Mouse (Mus musculus) lung, postnatal 10 days (tissue): ENCODE data around the gene Amigo3.
A peak's percentile ranks its signal among the peaks of the same experiment; 100 is the strongest.
"Not testable (repeated sequence)": the region's sequence is repeated elsewhere in the genome, so short reads cannot be mapped to it uniquely, and the experiment has no call there.

Source experiments
- DNase-seq: peaks from one replicate; pipeline ENCODE4 v3.0.0; 2021

The Amigo3 gene

DNA sequence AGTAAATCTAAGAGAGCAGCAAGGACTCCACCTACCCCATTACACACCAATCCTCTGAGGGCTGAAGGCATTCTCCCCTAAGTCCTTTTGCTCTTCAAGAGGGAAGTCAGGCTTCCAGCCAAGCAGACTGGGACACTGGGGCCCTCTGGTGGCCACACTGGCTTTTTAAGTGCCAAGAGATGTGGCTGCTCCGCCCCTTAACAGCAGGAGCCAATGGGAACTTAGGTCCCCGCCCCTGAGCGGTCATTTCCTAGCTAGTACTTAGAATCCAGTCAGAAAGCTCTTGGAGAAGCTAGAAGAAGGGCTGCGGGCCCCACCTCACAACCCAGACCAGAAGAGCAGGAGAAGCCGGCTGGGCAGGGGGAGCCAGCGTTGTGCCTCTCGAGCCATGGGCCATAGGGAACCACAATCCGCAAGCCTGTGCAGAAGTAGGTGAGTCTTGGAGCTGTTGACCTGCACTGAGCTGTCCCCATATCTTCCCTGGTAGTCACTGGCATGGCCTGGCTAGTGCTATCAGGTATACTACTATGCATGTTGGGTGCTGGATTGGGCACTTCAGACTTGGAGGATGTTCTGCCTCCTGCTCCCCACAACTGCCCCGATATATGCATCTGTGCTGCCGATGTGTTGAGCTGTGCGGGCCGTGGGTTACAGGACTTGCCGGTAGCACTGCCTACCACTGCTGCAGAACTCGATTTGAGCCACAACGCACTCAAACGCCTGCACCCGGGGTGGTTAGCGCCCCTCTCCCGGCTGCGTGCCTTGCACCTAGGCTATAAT lies at the start of gene Amigo3:
Gene Amigo3, plus strand, starts transcription at position 275 of the 780 bp plus-strand sequence.
- DNase-seq: peak; percentile 98

DNA sequence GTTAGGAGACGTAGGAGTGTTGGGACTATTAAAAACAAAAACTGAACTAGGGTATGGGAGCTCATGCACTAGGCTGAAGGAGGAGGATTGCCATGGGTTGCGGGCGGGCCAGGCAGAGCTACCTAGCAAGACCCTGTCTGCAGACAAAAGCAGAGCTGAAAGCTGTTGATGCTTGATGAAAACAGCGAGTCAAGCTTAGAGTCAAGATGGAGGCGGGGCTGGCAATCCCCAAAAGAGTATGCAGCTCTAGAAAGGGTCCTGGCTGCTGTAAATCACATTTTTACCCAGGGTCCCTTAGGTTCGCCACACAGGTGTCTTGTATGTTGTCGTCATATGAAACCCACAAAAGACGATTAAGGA lies 49.4 kb upstream of the Amigo3 start:
- DNase-seq: peak; percentile 18

DNA sequence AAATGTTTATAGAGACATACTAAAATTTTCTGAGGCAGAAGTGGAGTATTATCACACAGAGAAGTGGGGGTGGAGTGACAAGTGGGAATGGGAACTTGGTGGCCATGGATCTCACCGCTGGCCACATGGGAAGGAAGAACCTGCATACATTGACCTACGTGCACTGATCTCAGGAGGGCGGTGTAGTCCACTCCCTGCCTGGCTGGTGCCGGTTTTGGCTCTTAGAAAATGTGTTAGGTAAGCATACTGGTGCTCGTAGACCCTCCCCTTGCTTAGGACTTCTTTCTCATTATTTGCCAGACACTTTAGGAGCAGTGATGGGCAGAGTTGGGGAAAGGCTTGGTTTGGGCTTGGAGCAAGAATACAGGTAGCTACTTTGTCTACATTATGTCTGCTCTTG lies 44.9 kb upstream of the Amigo3 start:
- DNase-seq: no peak

DNA sequence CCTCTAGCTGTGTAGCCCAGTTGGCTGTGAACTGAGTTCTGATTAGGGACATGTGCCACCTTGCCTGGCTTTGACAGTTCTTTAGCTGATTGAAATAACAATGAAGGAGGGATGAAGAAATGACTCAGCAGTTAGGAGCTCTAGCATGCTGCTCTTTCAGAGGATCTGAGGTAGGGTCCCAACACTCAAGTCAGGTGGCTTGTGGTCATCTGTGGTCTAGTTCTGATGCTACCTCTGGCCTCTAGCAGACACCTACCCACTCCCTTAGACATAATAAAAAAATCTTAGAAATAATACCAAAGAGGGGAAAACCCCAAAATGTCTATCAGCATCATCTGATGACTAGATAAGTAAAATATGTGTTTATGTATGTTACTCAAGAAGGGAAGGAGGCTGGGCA lies 42.6 kb upstream of the Amigo3 start:
- no peak for DNase-seq

DNA sequence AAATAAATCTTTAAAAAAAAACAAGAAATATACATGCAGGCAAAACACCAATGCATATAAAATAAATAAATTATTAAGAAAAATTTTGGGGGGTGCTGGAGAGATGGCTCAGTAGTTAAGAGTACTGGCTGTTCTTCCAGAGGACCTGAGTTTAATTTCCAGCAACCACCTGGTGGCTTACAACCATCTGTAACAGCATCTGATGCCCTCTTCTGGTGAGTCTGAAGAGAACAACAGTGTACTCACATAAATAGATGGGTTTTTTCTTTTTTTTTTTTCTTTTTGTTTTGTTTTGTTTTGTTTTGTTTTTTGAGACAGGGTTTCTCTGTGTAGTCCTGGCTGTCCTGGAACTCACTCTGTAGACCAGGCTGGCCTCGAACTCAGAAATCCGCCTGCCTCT lies 39.4 kb upstream of the Amigo3 start:
- not testable (repeated sequence) for DNase-seq

DNA sequence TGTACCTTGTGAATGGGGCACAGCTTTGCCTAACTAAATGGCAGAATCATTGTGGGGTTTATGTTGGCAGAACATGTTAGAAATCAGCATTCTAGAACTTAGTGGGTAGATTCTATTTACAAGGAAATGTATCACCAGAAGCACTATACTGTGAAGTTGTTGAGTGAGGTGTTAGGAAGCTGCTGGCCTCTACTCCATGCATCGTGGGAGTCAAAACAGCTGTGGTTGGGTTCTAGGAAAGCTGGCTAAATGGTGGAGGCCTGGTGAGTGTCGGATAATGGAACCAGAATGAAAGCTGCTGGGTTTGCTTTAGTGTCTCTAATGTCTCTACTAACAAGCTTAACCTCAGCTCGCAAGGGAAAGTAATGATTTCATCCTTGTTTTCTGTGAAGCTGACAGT lies 35.8 kb upstream of the Amigo3 start:
- DNase-seq: no peak

DNA sequence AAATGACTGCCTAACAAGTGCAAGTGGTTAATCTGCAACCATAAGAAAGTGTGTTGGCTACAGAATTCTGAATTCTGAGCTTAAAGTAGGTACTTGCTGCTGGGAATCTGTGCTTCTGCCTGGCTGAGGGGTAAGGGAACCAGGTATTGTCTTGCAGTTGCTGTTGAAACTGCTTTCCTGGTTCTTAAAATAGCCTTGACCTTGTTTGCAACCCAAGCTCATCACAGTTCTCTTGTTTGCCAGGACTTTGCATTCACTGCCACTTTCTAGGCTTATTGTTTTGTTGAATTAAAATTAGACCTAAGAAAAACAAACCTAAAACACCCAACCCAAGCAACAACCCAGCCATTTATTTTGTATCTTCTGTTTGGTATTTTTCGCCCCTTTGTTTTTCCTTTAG lies 32.2 kb upstream of the Amigo3 start:
- no peak for DNase-seq

DNA sequence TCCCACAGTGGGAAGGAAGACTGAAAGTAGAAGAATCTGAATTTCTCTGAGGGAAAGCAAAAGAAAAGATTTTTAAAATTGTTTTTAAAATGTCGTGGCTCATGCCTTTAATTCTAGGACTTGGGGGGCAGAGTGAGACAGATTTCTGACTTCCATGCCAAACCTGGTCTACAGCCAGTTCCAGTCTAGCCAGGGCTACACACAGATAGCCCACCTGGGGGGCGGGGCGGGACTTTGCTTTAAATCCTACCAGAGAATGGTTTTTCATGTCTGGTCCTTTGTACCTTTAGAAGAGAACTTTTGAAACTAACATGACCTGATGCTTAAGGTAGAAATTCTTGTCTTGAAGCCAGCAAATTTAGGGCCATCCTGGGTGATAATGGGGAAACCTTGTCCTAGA lies 29.7 kb upstream of the Amigo3 start:
- no peak for DNase-seq

DNA sequence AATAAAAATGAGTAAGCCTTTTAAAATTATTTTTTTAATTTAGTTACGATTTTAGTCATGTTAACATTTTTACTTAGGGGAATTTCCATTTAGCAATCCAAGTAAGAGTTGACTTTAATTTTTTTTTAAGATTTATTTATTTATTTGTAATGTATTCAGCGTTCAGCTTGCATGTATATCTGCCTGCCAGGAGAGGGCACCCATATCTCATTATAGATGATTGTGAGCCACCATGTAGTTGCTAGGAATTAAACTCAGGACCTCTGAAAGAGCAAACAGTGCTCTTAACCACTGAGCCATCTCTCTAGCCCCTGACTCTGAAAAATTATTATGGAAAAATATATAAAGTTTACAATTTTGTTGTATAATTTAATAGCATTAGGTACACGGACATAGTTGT lies 26.4 kb upstream of the Amigo3 start:
- DNase-seq: no peak

DNA sequence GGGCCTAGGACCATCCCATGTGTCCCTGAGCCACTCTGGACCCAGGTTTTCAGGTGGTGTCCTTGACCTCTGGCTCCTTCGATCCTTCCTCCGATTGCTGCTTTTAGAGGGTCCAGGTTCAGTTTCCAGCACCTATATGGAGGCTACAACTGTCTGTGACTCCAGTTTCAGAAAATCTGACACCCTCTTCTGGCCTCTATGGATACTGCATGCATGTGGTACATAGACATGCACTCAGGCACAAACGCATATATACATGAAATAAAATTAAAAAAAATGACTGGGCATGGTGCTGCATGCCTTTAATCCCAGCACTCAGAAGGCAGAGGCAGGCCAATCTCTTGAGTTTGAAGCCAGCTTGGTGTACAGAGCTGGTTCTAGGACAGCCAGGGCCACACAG lies 25.1 kb upstream of the Amigo3 start:
- DNase-seq: no peak

DNA sequence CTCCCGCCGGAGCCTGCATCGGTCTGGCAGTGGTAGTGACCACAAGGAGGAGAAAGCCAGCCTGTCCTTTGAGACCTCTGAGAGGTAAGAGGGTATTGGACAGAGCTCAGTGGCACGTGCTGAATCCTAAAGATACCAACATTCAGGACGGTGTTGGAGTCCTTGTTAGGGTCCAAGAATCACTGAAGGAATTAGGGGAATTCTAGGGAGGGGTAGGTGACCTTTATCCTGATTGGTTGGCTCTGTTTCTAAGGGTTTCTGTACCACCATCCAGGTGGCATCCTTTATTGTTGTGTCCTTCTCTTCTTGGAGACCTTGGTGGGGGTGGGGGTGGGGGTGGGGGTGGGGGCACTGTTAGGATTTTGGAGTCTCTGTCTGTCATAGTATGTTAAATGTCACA lies 20.8 kb upstream of the Amigo3 start:
- DNase-seq: no peak

DNA sequence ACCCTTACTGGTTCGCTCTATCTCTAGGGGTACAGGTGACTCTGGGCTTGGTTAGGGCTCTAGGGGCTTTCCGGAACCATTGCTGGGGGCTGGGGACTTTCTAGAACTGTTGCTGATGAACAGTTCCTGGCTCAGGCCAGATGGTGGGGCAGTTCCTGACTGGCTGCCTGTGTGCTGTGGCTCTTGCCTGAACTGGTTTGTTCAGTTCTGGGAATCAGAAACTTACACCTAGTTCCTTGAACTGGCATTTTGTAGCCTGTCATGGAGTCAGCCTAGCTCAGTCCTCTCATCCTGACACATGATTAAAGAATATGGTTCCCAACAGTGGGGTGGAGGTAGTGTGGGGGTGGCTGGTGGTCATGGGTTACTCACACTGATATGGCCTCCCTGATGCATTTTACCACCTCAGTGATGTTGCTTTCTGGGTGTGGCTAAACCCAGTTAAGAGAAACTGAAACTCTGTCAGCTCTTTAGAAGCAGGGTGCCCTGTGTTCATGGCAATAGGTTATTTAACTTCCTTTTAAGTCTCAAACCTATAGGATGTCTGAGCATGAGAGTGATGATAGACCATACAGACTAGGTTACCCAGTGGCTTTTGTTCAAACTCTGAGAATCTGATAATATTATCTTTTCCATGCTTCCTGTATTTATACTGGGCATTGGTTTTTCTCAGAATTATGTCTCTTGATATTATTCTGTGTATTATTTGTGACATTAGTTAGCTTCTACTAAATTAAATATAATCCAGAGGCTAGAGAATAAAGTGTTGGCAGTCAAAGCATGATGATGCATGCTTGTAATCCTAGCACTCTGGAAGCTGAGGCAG lies 17.4 kb upstream of the Amigo3 start:
- DNase-seq: no peak

DNA sequence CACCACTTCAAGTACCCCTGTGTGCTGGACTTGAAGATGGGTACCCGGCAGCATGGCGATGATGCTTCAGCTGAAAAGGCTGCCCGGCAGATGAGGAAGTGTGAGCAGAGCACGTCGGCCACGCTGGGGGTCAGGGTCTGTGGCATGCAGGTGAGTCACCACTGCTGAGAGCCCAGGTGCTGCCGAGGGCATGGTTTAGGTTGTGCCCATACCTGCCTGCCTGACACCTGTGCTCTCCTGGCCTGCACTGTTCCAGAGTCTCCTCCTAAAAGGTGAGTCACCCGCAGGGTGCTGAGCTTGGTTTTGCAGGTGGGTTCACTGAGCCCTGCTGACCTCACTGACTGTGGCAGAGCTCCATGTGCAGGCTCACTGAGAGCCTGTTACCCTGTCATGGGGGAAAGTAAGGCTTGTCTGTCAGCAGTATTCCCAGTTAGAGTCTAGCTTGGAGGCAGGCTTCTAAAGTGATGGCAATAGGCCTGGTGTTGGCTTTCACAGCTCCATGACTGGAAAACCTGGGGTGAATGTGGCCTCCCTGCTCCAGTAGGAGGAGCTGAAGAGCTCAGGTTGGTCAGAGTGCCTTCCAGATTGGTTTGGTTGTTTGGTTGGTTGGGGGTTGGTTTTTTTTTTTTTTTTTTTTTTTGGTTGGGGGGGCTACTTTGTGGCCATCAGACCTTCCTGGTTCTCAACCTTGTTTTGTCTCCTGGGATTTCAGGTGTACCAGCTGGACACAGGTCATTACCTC lies 8.0 kb upstream of the Amigo3 start:
- DNase-seq: no peak

DNA sequence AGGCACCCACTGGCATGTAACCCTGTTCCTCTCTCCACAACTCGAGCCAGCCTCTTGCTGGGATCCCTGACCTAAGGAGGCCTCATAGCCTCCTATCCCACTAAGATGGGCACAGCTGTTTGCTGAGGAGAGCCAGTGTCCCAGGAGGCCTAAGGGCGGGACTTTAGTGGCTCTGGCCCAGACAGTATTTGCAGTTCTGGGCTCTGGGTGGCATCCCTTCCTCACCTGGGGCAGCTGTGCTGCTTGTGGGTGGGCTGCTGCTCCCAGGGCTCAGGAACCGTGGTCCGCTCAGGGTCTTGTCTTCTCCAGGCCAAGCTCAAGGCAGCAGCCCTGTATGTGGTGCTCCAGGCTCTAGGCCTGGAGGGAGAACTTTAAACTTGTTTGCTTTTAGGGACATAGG lies 6.4 kb upstream of the Amigo3 start:
- DNase-seq: no peak

DNA sequence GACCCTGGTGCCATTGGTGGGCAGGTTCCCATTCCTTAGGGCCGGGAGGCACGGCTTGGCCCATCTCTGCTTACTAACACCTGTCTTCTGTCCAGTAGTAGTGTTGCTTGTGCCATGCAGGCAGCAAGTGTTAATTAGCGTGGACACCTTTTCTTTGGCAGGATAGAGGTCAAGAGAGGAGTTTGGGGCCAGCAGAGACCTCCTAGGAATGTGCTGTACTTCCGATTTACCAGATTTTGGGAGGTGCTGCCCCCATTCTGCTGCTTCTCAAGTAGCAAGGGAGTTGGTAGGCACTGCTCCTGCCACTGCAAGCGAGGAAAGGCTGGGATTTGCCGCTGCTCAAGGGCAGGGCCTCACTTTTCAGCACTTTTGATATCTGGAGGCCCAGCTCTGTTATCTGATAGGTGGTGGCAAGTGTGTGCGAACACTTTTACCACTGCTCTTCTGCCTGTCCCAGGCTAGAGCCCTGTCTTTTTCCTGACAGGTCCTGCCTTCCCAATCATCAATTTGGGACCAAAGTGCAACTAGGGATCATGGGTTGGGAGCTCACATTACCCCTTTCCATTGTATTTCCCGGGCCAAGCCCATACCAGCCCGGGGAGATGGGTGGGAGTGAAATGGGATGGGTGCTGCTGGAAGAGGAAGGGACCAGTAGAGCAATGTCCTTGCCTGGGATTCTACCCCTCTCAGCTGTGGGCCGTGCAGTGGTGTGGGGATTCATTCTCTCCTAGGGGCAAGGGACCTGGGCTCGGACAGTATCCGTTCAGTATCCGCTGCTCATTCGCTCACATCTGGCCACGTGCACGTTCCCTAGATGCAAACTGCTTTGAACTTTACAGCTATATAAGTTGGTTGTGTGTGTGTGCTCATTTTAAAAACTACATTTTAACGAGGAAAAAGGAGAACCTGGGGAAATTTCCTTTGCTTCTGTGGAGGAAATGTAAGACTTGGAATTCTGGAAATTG lies 5.1 kb upstream of the Amigo3 start:
- DNase-seq: no peak

DNA sequence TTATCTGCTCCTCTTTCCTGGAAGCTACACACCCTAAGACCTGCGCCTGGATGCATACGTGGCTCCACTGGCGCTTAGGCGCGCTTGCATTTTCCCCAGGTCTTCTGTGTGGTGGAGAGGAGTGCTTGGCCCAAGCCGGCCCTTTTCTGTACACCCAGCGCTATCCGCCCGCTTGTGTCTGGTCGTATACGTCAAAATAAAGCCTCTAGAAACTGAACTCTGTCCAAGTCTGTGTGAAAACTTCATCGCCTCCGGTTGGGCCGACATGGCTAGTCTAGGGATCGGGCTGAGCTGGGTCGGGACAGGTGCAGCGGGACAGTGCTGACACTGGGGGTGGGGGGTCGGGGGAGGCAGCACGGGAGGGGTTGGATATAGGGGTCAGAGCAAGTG lies 4.4 kb upstream of the Amigo3 start:
- no peak for DNase-seq

DNA sequence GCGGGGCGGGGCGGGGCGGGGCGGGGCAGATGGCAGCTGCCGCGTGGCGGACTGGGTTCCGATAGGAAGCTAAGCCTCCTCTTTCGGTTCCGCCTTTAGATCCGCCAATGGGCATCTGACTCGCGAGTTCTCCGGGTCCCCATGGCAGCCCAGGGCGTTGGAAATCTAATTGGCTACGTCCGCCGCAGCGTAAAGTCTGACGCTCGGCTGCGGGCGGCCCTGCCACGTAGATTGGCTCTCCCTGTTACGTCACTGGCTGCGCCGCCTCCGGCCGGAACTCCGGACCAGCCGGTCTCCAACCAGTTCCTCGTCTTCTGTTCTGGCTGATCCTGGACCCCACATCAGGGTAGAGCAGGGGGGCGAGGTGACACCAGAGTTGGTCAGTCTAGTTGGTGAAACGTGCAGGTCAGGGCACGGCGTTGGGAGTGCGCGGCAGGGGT lies 3.9 kb upstream of the Amigo3 start, which contains the start of gene Gmppb:
Gene Gmppb, plus strand, starts transcription at position 227 of the 440 bp plus-strand sequence.
- peak; percentile 98 for DNase-seq

DNA sequence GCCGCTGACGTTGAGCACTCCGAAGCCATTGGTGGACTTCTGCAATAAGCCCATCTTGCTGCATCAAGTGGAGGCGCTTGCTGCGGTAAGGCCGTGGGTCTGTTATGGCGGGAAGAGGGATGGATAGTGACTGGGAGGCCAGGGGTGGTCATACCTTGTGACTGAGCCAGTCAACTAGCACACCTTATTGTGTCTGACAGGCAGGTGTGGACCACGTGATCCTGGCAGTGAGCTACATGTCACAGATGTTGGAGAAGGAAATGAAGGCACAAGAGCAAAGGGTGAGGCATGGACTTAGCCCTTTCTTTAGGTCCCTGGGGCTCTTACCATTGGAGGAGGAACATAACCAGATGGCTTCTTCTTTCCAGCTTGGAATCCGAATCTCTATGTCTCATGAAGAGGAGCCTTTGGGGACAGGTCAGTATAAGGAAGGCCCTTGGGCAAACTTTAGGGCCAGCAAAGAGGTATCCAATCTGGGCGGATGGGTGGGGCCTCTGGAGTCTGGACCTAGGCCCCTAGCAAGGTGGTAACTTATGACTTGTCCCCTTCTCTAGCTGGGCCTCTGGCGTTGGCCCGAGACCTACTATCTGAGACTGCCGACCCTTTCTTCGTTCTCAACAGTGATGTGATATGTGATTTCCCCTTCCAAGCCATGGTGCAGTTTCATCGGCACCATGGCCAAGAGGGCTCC lies 3.3 kb upstream of the Amigo3 start:
- no peak for DNase-seq

DNA sequence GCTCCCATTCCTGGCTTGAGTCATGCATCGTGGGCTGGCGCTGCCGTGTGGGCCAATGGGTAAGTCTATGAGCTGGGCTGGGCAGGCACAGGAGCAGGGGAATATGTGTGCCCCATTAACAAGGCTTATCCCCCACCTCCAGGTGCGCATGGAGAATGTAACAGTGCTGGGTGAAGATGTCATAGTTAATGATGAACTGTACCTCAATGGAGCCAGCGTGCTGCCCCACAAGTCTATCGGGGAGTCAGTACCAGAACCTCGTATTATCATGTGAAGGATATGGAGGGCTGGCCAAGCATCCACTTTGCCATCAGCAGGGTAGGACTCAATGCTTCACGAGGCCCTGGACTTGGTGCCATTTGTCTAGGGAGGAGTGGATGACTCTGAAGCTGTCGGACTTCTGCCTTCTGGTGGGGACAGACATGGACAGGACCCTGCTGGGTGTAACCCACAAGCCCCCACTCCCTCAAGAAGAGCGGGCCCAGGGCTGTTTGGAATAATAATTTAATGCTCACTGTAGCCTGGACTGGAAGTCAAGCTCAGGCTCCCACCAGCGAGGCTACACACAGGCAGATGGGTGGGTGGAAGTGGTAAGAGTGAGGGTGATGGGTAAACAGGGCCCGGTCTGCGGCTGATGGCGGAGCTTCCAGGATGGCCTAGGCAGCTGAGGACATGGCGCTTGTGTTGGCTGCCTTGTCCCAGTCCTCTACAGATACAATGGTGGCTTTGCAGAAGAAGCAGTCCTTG lies 1.6 kb upstream of the Amigo3 start:
- DNase-seq: no peak

DNA sequence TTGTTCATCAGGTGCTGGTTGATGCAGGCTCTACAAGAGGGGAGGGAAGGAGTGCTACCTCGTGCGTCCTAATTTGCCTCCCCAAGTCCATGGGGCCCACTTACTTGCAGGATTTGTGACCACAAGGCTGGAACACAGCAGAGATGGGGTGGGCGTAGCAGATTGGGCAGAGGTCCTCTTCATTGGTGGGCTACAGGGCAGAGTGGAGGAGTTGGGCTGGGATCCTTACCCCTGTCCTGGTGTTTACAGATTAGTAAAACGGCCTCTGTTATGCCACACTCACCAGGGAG lies 1.1 kb upstream of the Amigo3 start:
- DNase-seq: no peak

DNA sequence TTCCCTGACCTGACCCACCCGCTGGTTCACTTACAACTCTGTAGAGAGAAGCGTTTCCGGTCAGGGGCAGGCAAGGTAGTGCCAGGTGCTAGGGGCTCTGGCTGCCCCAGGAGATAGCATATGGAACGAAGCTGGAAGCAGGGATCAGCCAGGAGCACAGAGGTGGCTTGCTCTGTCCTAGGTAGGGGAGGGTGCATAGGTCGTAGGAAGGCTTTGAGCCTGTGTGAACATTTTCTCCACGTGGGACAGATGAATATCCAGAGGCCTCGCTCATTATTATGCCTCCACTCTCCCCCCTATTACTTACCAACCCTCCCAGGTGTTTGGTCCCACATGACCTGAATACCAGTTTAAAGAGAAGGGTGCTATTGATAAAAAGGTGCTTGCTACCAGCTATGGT lies 548 bp upstream of the Amigo3 start:
- DNase-seq: no peak
